Mouse (Mus musculus) midbrain, postnatal 0 days (tissue): ENCODE results near the gene Tmem132d. TPM values are rescaled to one million over a fixed set of nuclear protein-coding genes. Genes with fewer than 3 reads are reported as not detected.

ENCODE experiments used
- ATAC-seq: fragments of 200-750 bp; cut with Nextera tagmentation; 2 replicates; pipeline ENCODE4 v1.8.0; 2017; ENCODE audit warnings: moderate number of reproducible peaks, mild to moderate bottlenecking, moderate TSS enrichment, moderate library complexity; ENCODE audit not compliant: low FRiP score
- DNase-seq: peaks from one replicate; pipeline ENCODE4 v3.0.0-alpha.2; 2015; ENCODE audit warnings: low spot score
- H3K27ac ChIP-seq: fragments of 300-500 bp; sonication (generic); 2 replicates; pipeline ENCODE4 v1.5.1; 2014; ENCODE audit warnings: low read depth, mild to moderate bottlenecking, low read length, mixed read lengths
- H3K27me3 ChIP-seq: fragments of 300-500 bp; sonication (generic); 2 replicates; pipeline ENCODE4 v1.6.1; 2014; ENCODE audit warnings: low read length, control low read depth, mixed read lengths; ENCODE audit not compliant: insufficient read depth
- H3K36me3 ChIP-seq: fragments of 300-500 bp; sonication (generic); 2 replicates; pipeline ENCODE4 v1.6.1; 2014; ENCODE audit warnings: low read length, control low read depth, mixed read lengths; ENCODE audit not compliant: insufficient read depth
- H3K4me1 ChIP-seq: fragments of 300-500 bp; sonication (generic); 2 replicates; pipeline ENCODE4 v1.6.1; 2014; ENCODE audit warnings: mild to moderate bottlenecking, control low read depth, antibody characterized with exemption, low read length, mixed read lengths; ENCODE audit not compliant: insufficient read depth
- H3K4me2 ChIP-seq: fragments of 300-500 bp; sonication (generic); 2 replicates; pipeline ENCODE4 v1.6.1; 2014; ENCODE audit warnings: low read depth, mild to moderate bottlenecking, low read length, mixed read lengths; ENCODE audit not compliant: poor library complexity, severe bottlenecking
- H3K4me3 ChIP-seq: fragments of 300-500 bp; sonication (generic); 2 replicates; pipeline ENCODE4 v1.5.1; 2014; ENCODE audit warnings: low read depth, mild to moderate bottlenecking, low read length, moderate library complexity
- H3K9ac ChIP-seq: fragments of 300-500 bp; sonication (generic); replicated peaks from 2 replicates; pipeline ENCODE4 v1.6.1; 2014; ENCODE audit warnings: mild to moderate bottlenecking, low read length, moderate library complexity, mixed read lengths; ENCODE audit not compliant: poor library complexity, severe bottlenecking
- H3K9me3 ChIP-seq: fragments of 300-500 bp; sonication (generic); 2 replicates; pipeline ENCODE4 v1.6.1; 2016; ENCODE audit warnings: low read length, control low read depth
- CTCF ChIP-seq: IDR thresholded peaks from 2 replicates; pipeline ENCODE4 v1.5.1; 2016; ENCODE audit warnings: antibody characterized with exemption, mild to moderate bottlenecking
- WGBS: fragments of 180-500 bp; shearing (Covaris S2); extraction: QIAGEN DNeasy Blood & Tissue Kit; methylation state at CpG from one replicate; pipeline ENCODE4 v1.1.7; 2014; 5-methylcytosine and 5-hydroxymethylcytosine counted together
- polyA plus RNA-seq: library from polyadenylated mRNA; unstranded; fragments of >200 nt; fragmentation: Nextera tagmentation; extraction: Ambion mirVana; gene quantifications from 2 replicates; pipeline ENCODE4 v1.2.1, GENCODE M21; 2015
- total RNA-seq: library from RNA; depleted of rRNA; stranded (reverse); fragments of >200 nt; gene quantifications from 2 replicates; pipeline ENCODE4 v1.2.3, GENCODE M21; 2014

The Tmem132d gene
- total and polyA plus RNA-seq, 2 experiments from 2014 or later: 4.0 to 14.7 TPM

DNA sequence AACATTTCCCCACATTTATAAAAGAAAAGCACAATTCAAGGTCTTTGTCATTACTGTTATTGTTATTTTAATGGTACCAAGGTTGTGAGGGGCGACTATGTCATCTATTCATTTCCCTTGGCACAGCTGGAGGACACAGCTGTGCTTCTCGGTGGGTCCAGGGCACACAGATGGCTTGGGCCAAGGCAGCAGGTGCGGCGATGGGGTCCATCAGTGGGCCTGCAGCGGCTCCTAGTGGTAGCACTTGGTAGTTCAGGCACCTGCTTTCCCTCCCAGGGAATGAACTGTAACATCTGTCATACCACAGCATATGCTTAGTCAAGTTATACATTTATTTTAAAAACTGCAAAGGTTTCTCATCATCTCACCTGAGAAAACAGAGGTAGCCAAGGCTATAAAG is 7.0 kb upstream of the Tmem132d start:
- Histone ChIP-seq H3K4me1 (no peaks in the 10 kb centered on the region), H3K9ac (no peak overlapping the region), H3K9me3 (no peaks in the 10 kb centered on the region), H3K36me3 (no peaks in the 10 kb centered on the region), H3K4me3 (no peak overlapping the region), H3K4me2 (no peak overlapping the region), H3K27me3 (peaks cover 33% of the 10 kb centered on the region; the same call in 1 of the 2 replicates), H3K27ac (no peak overlapping the region)
- peak; percentile 97 for TF ChIP-seq CTCF
- no peak for ATAC-seq
- peak; percentile 73 for DNase-seq
- WGBS: 1% methylated on average over 5 of the region's 5 CpGs

- no peaks in the 10 kb centered on the region for H3K9me3 ChIP-seq
- no peak for ATAC-seq
- no peak overlapping the region for H3K4me2 ChIP-seq
- no peak overlapping the region for H3K9ac ChIP-seq
- peak; percentile 57 for DNase-seq
- no peak overlapping the region for H3K27ac ChIP-seq
- no peaks in the 10 kb centered on the region for H3K36me3 ChIP-seq
- no peak overlapping the region for H3K4me3 ChIP-seq
- no peaks in the 10 kb centered on the region for H3K4me1 ChIP-seq
- TF ChIP-seq CTCF: no peak
- peaks cover 43% of the 10 kb centered on the region for H3K27me3 ChIP-seq
- WGBS: 50% methylated on average over 16 of the region's 16 CpGs
Measured at GRCm38 (mm10) chr5:128438078-128438477, 5.2 kb upstream of the Tmem132d start.

DNA sequence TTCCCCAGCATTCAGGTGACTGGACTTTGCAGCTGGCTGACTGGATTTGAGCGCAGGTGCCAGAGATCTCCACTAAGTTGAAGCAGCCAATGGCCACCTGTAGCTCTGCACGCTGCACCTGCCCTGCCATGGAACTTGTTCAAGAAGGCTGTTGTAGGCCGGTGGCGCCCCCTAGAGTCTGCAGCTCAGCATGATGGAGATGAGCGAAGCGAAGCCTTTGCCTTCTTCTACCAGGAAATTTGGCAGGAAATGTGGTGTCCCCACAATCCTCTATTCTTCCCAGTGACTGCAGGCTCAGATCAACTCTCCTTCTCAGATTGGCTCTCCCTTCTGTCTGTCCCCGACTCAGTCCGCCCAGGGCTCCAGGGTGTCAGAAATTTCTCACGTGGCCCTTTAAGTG is 4.0 kb upstream of the Tmem132d start:
- WGBS: 14% methylated on average over 9 of the region's 9 CpGs
- H3K27ac ChIP-seq: no peak overlapping the region
- peak; percentile 89 for DNase-seq
- ATAC-seq: no peak
- no peak overlapping the region for H3K9ac ChIP-seq
- H3K4me2 ChIP-seq: no peak overlapping the region
- no peaks in the 10 kb centered on the region for H3K4me1 ChIP-seq
- TF ChIP-seq CTCF: peak; percentile 90
- H3K9me3 ChIP-seq: no peaks in the 10 kb centered on the region
- no peaks in the 10 kb centered on the region for H3K36me3 ChIP-seq
- no peak overlapping the region for H3K4me3 ChIP-seq
- peaks cover 43% of the 10 kb centered on the region for H3K27me3 ChIP-seq

- Histone ChIP-seq H3K36me3 (no peaks in the 10 kb centered on the region), H3K4me1 (no peaks in the 10 kb centered on the region), H3K4me3 (no peak overlapping the region), H3K9me3 (no peaks in the 10 kb centered on the region), H3K4me2 (no peak overlapping the region), H3K27ac (no peak overlapping the region), H3K27me3 (peaks cover 41% of the 10 kb centered on the region), H3K9ac (no peak overlapping the region)
- peak; percentile 77 for DNase-seq
- no peak for TF ChIP-seq CTCF
- WGBS: 58% methylated on average over 5 of the region's 5 CpGs
- ATAC-seq: no peak
Measured at GRCm38 (mm10) chr5:128435683-128436082, 2.8 kb upstream of the Tmem132d start.

DNA sequence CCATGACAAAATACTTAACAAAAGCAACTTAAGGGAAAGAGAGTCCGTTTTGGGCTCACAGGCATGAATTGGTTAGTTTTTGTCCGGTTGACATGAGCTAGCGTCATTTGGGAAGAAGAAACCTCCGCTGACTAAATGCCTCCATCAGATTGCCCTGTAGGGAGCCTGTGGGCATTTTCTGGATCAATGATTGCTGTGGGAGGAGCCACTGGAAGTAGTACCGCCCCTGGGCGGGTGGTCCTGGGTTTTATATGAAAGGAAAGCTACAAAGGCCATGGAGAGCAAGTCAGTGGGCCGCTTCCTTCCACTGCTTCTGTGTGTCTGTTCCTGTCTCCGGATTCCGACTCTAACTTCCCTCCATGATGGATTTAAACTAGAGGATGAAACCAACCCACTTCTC is 909 bp upstream of the Tmem132d start:
- ATAC-seq: no peak
- Histone ChIP-seq H3K27me3 (peaks cover 49% of the 10 kb centered on the region), H3K9me3 (no peaks in the 10 kb centered on the region), H3K4me2 (no peak overlapping the region), H3K27ac (no peak overlapping the region), H3K9ac (no peak overlapping the region), H3K36me3 (no peaks in the 10 kb centered on the region), H3K4me1 (no peaks in the 10 kb centered on the region), H3K4me3 (no peak overlapping the region)
- DNase-seq: no peak
- 23% methylated on average over 9 of the region's 9 CpGs for WGBS
- TF ChIP-seq CTCF: no peak

DNA sequence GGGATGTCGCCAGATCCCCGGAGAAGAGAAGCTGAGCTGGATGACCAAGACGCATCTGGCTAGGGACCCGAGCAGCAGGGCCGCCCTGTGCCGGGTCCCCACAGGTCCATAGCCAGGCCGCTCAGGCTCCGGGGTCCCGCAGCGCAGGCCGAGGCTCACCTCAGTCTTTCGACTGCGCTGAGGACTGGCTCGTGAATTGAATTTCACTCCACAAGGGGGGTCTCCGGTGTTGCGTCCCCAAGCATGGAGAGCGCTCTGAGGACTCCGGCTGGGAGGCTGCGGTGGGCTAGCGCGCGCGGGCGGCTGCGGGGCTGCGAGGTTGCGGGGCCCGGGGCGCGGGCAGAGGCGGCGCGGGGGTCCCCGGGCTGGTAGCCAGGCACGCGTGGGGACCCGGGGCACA is 455 bp downstream of the Tmem132d start:
- H3K27me3 ChIP-seq: peaks cover 43% of the 10 kb centered on the region
- H3K4me1 ChIP-seq: no peaks in the 10 kb centered on the region
- peak overlapping the region; percentile 60 for H3K4me3 ChIP-seq
- ATAC-seq (peak; percentile 38; the same call in 1 of the 2 replicates), DNase-seq (no peak)
- no peaks in the 10 kb centered on the region for H3K36me3 ChIP-seq
- H3K27ac ChIP-seq: no peak overlapping the region
- peak overlapping the region; percentile 56 for H3K9ac ChIP-seq
- H3K9me3 ChIP-seq: no peaks in the 10 kb centered on the region
- no peak; the same call in 1 of the 2 replicates for TF ChIP-seq CTCF
- peak overlapping the region; percentile 96 for H3K4me2 ChIP-seq
- WGBS: 0% methylated on average over 31 of the region's 37 CpGs
